Mouse (Mus musculus): ENCODE results near the gene Als2. TPM values are rescaled to one million over a fixed set of nuclear protein-coding genes. Genes with fewer than 3 reads are reported as not detected.

Als2 gene
- total and polyA plus RNA-seq, 3 experiments, result 13.4 to 41.0 (median 25.0) TPM

DNA sequence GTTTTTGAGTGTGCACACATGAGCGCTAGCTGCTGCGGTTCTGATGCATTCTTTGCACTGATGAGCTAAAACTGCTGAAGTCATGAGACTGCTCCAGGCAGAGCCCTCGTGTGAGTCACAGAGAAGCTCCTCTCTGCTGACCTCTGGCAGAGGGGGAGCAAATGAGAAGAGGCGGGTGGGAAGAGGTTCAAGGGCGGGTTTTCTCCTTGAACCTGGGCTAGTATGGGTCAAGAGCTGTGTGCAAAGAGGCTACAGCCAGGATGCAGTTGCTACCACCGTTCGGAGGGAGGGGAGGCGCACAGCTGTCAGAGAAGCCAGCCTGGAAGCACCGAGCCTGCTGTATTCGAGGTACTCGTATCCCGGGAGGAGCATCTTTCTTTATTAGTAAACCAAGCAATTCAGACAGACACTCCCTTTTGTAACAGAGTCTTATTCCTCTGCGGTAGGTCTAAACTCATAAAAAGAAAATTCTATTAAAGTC, 19.8 kb upstream of the Als2 start, which contains the start of gene Cdk15:
Gene Cdk15 (plus strand): TSS at position 156 of the 481 bp plus-strand sequence.
- Histone ChIP-seq H3K4me2 (ENCODE audit: insufficient read depth, low read depth, poor library complexity, severe bottlenecking) (no peak within 1 kb of the TSS), H3K27ac (ENCODE audit: insufficient read depth, low read depth) (no peak within 1 kb of the TSS), H3K4me3 (replicated peaks in 1 of 3; ENCODE audit: low read depth in 2 of 3, low read length in 2 of 3, poor library complexity in 1 of 3) (no peak within 1 kb of the TSS), H3K27me3 (replicated peaks) (no peaks in the 10 kb centered on the region), H3K4me1 (ENCODE audit: control insufficient read depth in 1 of 2, insufficient read depth in 2 of 2) (no peaks in the 10 kb centered on the region; a peak in 1 of 4 replicates), H3K9me3 (replicated peaks; ENCODE audit: low read length) (no peaks in the 10 kb centered on the region), H3K36me3 (replicated peaks in 1 of 2; ENCODE audit: control insufficient read depth in 1 of 2, insufficient read depth in 1 of 2, low read length in 1 of 2) (no peaks in the 10 kb centered on the region), H3K9ac (ENCODE audit: insufficient read depth, low read depth) (no peak within 1 kb of the TSS), H3K79me2 (replicated peaks; ENCODE audit: control insufficient read depth, extremely low read depth, insufficient read depth, poor library complexity, severe bottlenecking) (no peaks in the 10 kb centered on the region)
- TF ChIP-seq MEF2A (IDR thresholded peaks at IDR 0.05; ENCODE audit: borderline replicate concordance, low read depth, low read length) (no peak), ETS1 (conservative IDR thresholded peaks at IDR 0.05; ENCODE audit: low read depth, low read length) (no peak), MXI1 (IDR thresholded peaks at IDR 0.05; ENCODE audit: low read depth, low read length) (no peak), EP300 (IDR thresholded peaks at IDR 0.05; ENCODE audit: low read length) (no peak), USF2 (conservative IDR thresholded peaks at IDR 0.05; ENCODE audit: low read depth, low read length) (no peak), USF1 (IDR thresholded peaks at IDR 0.05; ENCODE audit: low read depth, low read length) (no peak), SMC3 (IDR thresholded peaks at IDR 0.05; ENCODE audit: low read depth, low read length) (no peak), POLR2AphosphoS2 (IDR thresholded peaks at IDR 0.05; ENCODE audit: low read depth, low read length) (no peak), MAX (IDR thresholded peaks at IDR 0.05; ENCODE audit: low read length) (no peak), PAX5 (IDR thresholded peaks at IDR 0.05; ENCODE audit: low read length) (no peak), GABPA (IDR thresholded peaks at IDR 0.05; ENCODE audit: insufficient replicate concordance, low read depth, low read length) (no peak)
- DNase-seq (ENCODE audit: extremely low read depth), result no peak
- dilution Hi-C loops (cut with MboI; ENCODE audit: extremely low pct_ligation_motif_present, extremely low pct_unique_long_range_greater_than_20kb, low sequenced_read_pairs), result no loop called here
- in situ Hi-C loops (cut with MboI; ENCODE audit: low pct_ligation_motif_present, low pct_unique_long_range_greater_than_20kb, low sequenced_read_pairs), result no loop called here

DNA sequence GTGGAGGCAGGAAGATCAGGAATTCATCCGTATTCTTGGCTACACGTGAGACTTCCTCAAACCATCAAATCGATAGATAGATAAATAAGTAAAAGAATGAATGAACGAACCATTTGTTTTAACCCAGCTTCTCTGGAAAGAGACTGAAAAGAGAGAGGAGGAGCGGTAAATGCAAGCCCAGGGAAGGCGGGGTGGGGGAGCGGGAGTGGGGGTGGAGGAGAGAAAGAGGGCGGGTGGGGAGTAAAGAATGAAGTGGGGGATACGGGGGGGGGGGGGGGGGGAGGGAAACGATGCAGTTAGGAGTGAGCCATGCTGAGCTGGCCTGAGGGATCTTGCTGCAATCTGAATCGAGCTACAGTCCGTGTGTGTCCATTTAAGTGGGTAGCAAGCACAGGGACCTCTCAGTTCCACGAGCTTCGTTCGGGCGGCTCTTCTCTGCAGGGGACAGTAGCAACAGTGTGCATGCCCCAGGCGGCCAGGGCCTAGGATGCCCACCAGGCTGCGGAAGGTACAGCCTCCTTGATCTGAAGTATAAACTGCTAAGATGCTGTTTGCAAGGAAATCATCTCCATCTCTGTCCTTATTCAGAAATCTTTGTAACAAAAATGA, 16.4 kb upstream of the Als2 start:
- dilution Hi-C loops (cut with MboI; ENCODE audit: extremely low pct_ligation_motif_present, extremely low pct_unique_long_range_greater_than_20kb, low sequenced_read_pairs), result no loop called here
- H3K9me3 ChIP-seq (replicated peaks; ENCODE audit: low read length), result no peaks in the 10 kb centered on the region
- H3K4me1 ChIP-seq (ENCODE audit: control insufficient read depth in 1 of 2, insufficient read depth in 2 of 2), result no peaks in the 10 kb centered on the region; a peak in 1 of 4 replicates
- no peaks in the 10 kb centered on the region for H3K36me3 ChIP-seq (replicated peaks in 1 of 2; ENCODE audit: control insufficient read depth in 1 of 2, insufficient read depth in 1 of 2, low read length in 1 of 2)
- H3K9ac ChIP-seq (ENCODE audit: insufficient read depth, low read depth), result no peak overlapping the region
- TF ChIP-seq E2F4 (IDR thresholded peaks at IDR 0.05; ENCODE audit: insufficient replicate concordance, low read depth, low read length), result no peak
- TF ChIP-seq PAX5 (IDR thresholded peaks at IDR 0.05; ENCODE audit: low read length), result no peak
- TF ChIP-seq ZMIZ1 (IDR thresholded peaks at IDR 0.05; ENCODE audit: low read depth, low read length), result no peak
- TF ChIP-seq CTCF (conservative IDR thresholded peaks at IDR 0.05 in 1 of 2, IDR thresholded peaks at IDR 0.05 in 1 of 2; ENCODE audit: low read depth in 2 of 2, low read length in 2 of 2), result no peak
- TF ChIP-seq ETS1 (conservative IDR thresholded peaks at IDR 0.05; ENCODE audit: low read depth, low read length), result no peak
- TF ChIP-seq ELF1 (IDR thresholded peaks at IDR 0.05; ENCODE audit: low read depth, low read length), result no peak
- no peak for TF ChIP-seq CHD1 (IDR thresholded peaks at IDR 0.05; ENCODE audit: low read depth, low read length)
- TF ChIP-seq RAD21 (IDR thresholded peaks at IDR 0.05; ENCODE audit: low read depth, low read length), result no peak
- TF ChIP-seq POLR2A (IDR thresholded peaks at IDR 0.05; ENCODE audit: low read depth, low read length), result no peak
- no peak for TF ChIP-seq NELFE (IDR thresholded peaks at IDR 0.05; ENCODE audit: low read depth, low read length)
- no peak for TF ChIP-seq GABPA (IDR thresholded peaks at IDR 0.05; ENCODE audit: insufficient replicate concordance, low read depth, low read length)
- TF ChIP-seq JUND (conservative IDR thresholded peaks at IDR 0.05; ENCODE audit: low read depth, low read length), result no peak
- TF ChIP-seq JUN (IDR thresholded peaks at IDR 0.05; ENCODE audit: insufficient read depth, low read depth, low read length), result no peak
- TF ChIP-seq IRF4 (IDR thresholded peaks at IDR 0.05; ENCODE audit: low read depth, low read length), result no peak
- TF ChIP-seq USF2 (conservative IDR thresholded peaks at IDR 0.05; ENCODE audit: low read depth, low read length), result no peak
- TF ChIP-seq UBTF (IDR thresholded peaks at IDR 0.05; ENCODE audit: low read depth, low read length), result no peak
- no peak for TF ChIP-seq TCF12 (IDR thresholded peaks at IDR 0.05; ENCODE audit: low read depth, low read length)
- no peak for TF ChIP-seq MEF2A (IDR thresholded peaks at IDR 0.05; ENCODE audit: borderline replicate concordance, low read depth, low read length)
- TF ChIP-seq ZKSCAN1 (IDR thresholded peaks at IDR 0.05; ENCODE audit: borderline replicate concordance, low read depth, low read length), result no peak
- no peak for TF ChIP-seq USF1 (IDR thresholded peaks at IDR 0.05; ENCODE audit: low read depth, low read length)
- no peaks in the 10 kb centered on the region for H3K27me3 ChIP-seq (replicated peaks)
- H3K4me2 ChIP-seq (ENCODE audit: insufficient read depth, low read depth, poor library complexity, severe bottlenecking), result no peak overlapping the region
- in situ Hi-C loops (cut with MboI; ENCODE audit: low pct_ligation_motif_present, low pct_unique_long_range_greater_than_20kb, low sequenced_read_pairs), result no loop called here
- no peaks in the 10 kb centered on the region for H3K79me2 ChIP-seq (replicated peaks; ENCODE audit: control insufficient read depth, extremely low read depth, insufficient read depth, poor library complexity, severe bottlenecking)
- no peak for DNase-seq (ENCODE audit: extremely low read depth)
- H3K4me3 ChIP-seq (replicated peaks in 1 of 3; ENCODE audit: low read depth in 2 of 3, low read length in 2 of 3, poor library complexity in 1 of 3), result no peak overlapping the region
- no peak overlapping the region for H3K27ac ChIP-seq (ENCODE audit: insufficient read depth, low read depth)
